In genomic region chr10:76531375-76531774, GRCm38 (mm10) we compare ENCODE assay signal across 8 mouse cellular contexts. TPM values are rescaled to one million over a fixed set of nuclear protein-coding genes. Genes with fewer than 3 reads are reported as not detected.
A peak's percentile ranks its signal among the peaks of the same experiment; 100 is the strongest.
DNase-seq lines count a peak whose midpoint lies in the region; ATAC-seq lines count a peak whose summit lies in the region.

Lss (plus strand) TSS chr10:76531588.

- H3K9me3 ChIP-seq in hindbrain, embryonic 11.5 days (ENCODE audit: control insufficient read depth, low read length), result no peaks in the 10 kb centered on the region

- H3K27me3 ChIP-seq in hindbrain, embryonic 11.5 days (ENCODE audit: control insufficient read depth, insufficient read depth, low read length), result no peaks in the 10 kb centered on the region

- WGBS in hindbrain, embryonic 11.5 days, result under 1% methylated on average over 34 of the region's 37 CpGs

- peak; percentile 100 for ATAC-seq in hindbrain, embryonic 11.5 days (ENCODE audit: low FRiP score)

- H3K27ac ChIP-seq in hindbrain, embryonic 11.5 days (ENCODE audit: low read depth, low read length), result peak within 1 kb of the TSS; percentile 77

- peak within 1 kb of the TSS; percentile 71 for H3K9ac ChIP-seq in hindbrain, embryonic 11.5 days (ENCODE audit: low read depth, low read length)

- H3K36me3 ChIP-seq in hindbrain, embryonic 11.5 days (ENCODE audit: control insufficient read depth, insufficient read depth, low read length), result peaks cover 6% of the 10 kb centered on the region; the same call in 1 of the 2 replicates

- 0 out of 2 replicates have a peak, but pooled peaks cover 3% of the 10 kb centered on the region for H3K4me1 ChIP-seq in hindbrain, embryonic 11.5 days (replicated peaks; ENCODE audit: control insufficient read depth, insufficient read depth, low read length)

- DNase-seq in Muller cell, postnatal 12 days (ENCODE audit: inconsistent ontology term), result peak; percentile 98
- peak; percentile 99 for DNase-seq in cerebellum, adult 9-11 months
- DNase-seq in frontal cortex, adult 2 months (ENCODE audit: extremely low spot score in 1 of 2, low spot score in 1 of 2), result peak; percentile 93 to 98
- DNase-seq in hindbrain, embryonic 11.5 days (ENCODE audit: low spot score), result peak; percentile 96
- peak; percentile 96 to 98 for DNase-seq in layer of hippocampus, postnatal 10 days (ENCODE audit: low spot score in 2 of 2)
- peak; percentile 96 for DNase-seq in lung, postnatal 10 days
- peak; percentile 96 for DNase-seq in ovary, postnatal 36 days (ENCODE audit: low spot score)
- peak; percentile 98 for DNase-seq in thymus, postnatal 25 days

- H3K4me2 ChIP-seq in hindbrain, embryonic 11.5 days (replicated peaks; ENCODE audit: low read depth, low read length), result peak within 1 kb of the TSS; percentile 85

- peak within 1 kb of the TSS; percentile 74 for H3K4me3 ChIP-seq in hindbrain, embryonic 11.5 days (ENCODE audit: low read depth, low read length)

RNA-seq across cellular contexts. Expression of gene Lss, which starts in this region (rescaled TPM):
- 27.3 and 29.2 TPM in 2 replicates for polyA plus RNA-seq in frontal cortex, adult 2 months (2012; rRNA removed)
- polyA plus RNA-seq in hindbrain, embryonic 11.5 days (2014; fragmentation: Nextera tagmentation; extraction: Ambion mirVana), result 45.1 and 56.4 TPM in 2 replicates
- 10 to 100 TPM; 62.0 to 65.8 TPM for total RNA-seq in layer of hippocampus, postnatal 10 days (2021)

Comparison
In these comparisons a context has a peak if more than half of its experiments do, and no peak if none do; other contexts are left out.
1. Peak in every context shown above with its lines: DNase-seq, ATAC-seq, H3K4me3 ChIP-seq and H3K27ac ChIP-seq.